Mouse (Mus musculus) CH12.LX (cell line): Measurements from ENCODE around the gene Man2b2.
A peak's percentile ranks its signal among the peaks of the same experiment; 100 is the strongest.

Source experiments
- CTCF ChIP-seq, 2 experiments: IDR thresholded peaks in 1 of 2; conservative IDR thresholded peaks in 1 of 2; 2 replicates each; pipeline ENCODE4 v1.5.1; 2011 to 2012; ENCODE audit warnings: low read depth in 2 of 2, low read length in 2 of 2, improper control_type of control experiment in 1 of 2, inconsistent platforms in 1 of 2, mild to moderate bottlenecking in 1 of 2, moderate library complexity in 1 of 2
- E2F4 ChIP-seq: IDR thresholded peaks from 2 replicates; pipeline ENCODE4 v1.6.1; 2011; ENCODE audit warnings: low read depth, low read length, improper control_type of control experiment; ENCODE audit not compliant: insufficient replicate concordance
- ETS1 ChIP-seq: conservative IDR thresholded peaks from 2 replicates; pipeline ENCODE4 v1.6.1; 2012; ENCODE audit warnings: low read depth, mild to moderate bottlenecking, inconsistent platforms, low read length, improper control_type of control experiment, moderate library complexity
- GABPA ChIP-seq: IDR thresholded peaks from 2 replicates; pipeline ENCODE4 v1.6.1; 2012; ENCODE audit warnings: low read depth, low read length, improper control_type of control experiment, inconsistent platforms; ENCODE audit not compliant: insufficient replicate concordance
- HCFC1 ChIP-seq: IDR thresholded peaks from 2 replicates; pipeline ENCODE4 v1.6.1; 2012; ENCODE audit warnings: low read depth, mild to moderate bottlenecking, inconsistent platforms, low read length, improper control_type of control experiment
- IRF4 ChIP-seq: IDR thresholded peaks from 2 replicates; pipeline ENCODE4 v1.6.1; 2014; ENCODE audit warnings: low read depth, mild to moderate bottlenecking, inconsistent platforms, low read length, improper control_type of control experiment
- NRF1 ChIP-seq: IDR thresholded peaks from 2 replicates; pipeline ENCODE4 v1.6.1; 2014; ENCODE audit warnings: low read depth, mild to moderate bottlenecking, inconsistent platforms, low read length, improper control_type of control experiment, moderate library complexity
- POLR2A ChIP-seq: IDR thresholded peaks from 2 replicates; pipeline ENCODE4 v1.6.1; 2011; ENCODE audit warnings: low read depth, mild to moderate bottlenecking, improper control_type of control experiment, low read length
- POLR2AphosphoS2 ChIP-seq: IDR thresholded peaks from 2 replicates; pipeline ENCODE4 v1.6.1; 2011; ENCODE audit warnings: low read depth, low read length, improper control_type of control experiment
- TBP ChIP-seq: conservative IDR thresholded peaks from 2 replicates; pipeline ENCODE4 v1.6.1; 2011; ENCODE audit warnings: low read depth, low read length, improper control_type of control experiment
- USF2 ChIP-seq: conservative IDR thresholded peaks from 2 replicates; pipeline ENCODE4 v1.6.1; 2011; ENCODE audit warnings: low read depth, low read length, improper control_type of control experiment
- ZMIZ1 ChIP-seq: IDR thresholded peaks from 2 replicates; pipeline ENCODE4 v1.6.1; 2012; ENCODE audit warnings: low read depth, mild to moderate bottlenecking, inconsistent platforms, low read length, improper control_type of control experiment

DNA sequence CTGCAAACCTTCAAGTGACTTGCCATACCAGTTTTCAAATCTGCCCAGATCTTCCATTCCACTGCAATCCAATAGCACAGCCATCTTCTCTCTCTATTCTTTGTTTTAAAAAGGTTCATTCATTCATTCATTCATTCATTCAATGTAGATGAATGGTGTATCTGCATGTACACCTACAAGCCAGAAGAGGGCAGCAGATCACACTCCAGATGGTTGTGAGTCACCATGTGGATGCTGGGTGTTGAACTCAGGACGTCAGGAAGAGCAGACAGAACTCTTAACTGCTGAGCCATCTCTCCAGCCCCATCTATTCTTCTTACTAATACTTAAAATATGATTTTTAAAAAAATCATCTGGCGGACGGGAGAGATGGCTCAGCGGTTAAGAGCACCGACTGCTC, 73.4 kb downstream of the Man2b2 start:
- TF ChIP-seq GABPA: no peak
- no peak for TF ChIP-seq USF2
- TF ChIP-seq ETS1: no peak
- no peak for TF ChIP-seq TBP
- TF ChIP-seq E2F4: no peak
- no peak for TF ChIP-seq IRF4
- TF ChIP-seq HCFC1: no peak
- TF ChIP-seq POLR2A: no peak
- no peak for TF ChIP-seq POLR2AphosphoS2
- TF ChIP-seq ZMIZ1: no peak
- TF ChIP-seq NRF1: no peak
- peak; percentile 58 to 66; a peak in 3 of 4 replicates for TF ChIP-seq CTCF (conservative IDR thresholded peaks at IDR 0.05 in 1 of 2, IDR thresholded peaks at IDR 0.05 in 1 of 2; ENCODE audit: low read depth in 2 of 2, low read length in 2 of 2)
